Mouse (Mus musculus) adrenal gland, adult 8-10 months (tissue): ENCODE measurements at regions not wholly inside any gene's neighbourhood (a gene's known extent, or its start where the extent isn't known, plus 50 kb on each side); places are given as distances from the start of the nearest gene placed in this dataset.

Experiments used
- DNase-seq: peaks from one replicate; pipeline ENCODE4 v3.0.0; 2022

- no peak for DNase-seq
Measured at GRCm38 (mm10) chr2:9443103-9443502, 437.9 kb upstream of the 4930412O13Rik start.

- no peak for DNase-seq
Measured at GRCm38 (mm10) chr2:9445826-9446225, 435.2 kb upstream of the 4930412O13Rik start.

DNA sequence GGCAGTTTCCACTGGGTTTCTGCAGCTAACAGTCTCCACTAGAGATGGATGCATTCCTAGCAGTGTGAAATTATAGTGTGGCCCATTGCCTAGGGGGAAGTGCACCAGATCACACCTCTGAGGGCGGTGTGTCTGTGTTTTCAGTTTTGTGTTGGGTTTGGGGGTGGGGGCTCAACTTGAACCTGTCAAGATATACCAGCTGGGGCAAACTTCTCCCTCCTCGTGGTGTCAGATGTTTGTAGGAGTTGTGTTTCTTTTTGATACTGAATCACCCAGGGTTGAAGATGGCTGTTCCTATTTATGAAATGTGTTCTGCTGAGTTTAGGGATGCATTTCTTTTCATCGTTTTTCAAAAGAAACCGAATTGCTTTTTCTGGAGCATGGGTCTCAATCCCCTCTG is 416.6 kb upstream of the 4930412O13Rik start:
- DNase-seq, result no peak

- DNase-seq, result no peak
Measured at GRCm38 (mm10) chr2:9464818-9465217, 416.2 kb upstream of the 4930412O13Rik start.

- DNase-seq, result no peak
Measured at GRCm38 (mm10) chr2:9467573-9467972, 413.5 kb upstream of the 4930412O13Rik start.

DNA sequence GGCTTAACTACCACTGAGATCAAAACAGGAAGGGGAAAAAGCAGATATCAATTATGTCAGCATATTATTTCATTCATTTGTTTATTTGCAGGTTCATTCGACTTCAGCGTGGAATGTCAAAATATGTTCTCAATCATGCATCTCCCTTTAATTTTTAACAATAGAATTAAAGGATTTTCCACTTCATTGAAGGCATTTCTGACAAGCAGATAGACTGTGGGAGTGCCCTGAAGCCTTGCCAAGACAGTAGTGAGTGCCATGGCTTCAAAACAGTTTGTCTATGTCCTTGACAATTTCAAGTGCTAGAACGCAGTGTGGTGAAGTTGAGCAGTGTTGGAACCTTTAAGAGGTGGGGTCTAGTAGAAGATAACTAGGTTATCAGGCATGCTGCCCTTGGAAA is 412.4 kb upstream of the 4930412O13Rik start:
- no peak for DNase-seq

DNA sequence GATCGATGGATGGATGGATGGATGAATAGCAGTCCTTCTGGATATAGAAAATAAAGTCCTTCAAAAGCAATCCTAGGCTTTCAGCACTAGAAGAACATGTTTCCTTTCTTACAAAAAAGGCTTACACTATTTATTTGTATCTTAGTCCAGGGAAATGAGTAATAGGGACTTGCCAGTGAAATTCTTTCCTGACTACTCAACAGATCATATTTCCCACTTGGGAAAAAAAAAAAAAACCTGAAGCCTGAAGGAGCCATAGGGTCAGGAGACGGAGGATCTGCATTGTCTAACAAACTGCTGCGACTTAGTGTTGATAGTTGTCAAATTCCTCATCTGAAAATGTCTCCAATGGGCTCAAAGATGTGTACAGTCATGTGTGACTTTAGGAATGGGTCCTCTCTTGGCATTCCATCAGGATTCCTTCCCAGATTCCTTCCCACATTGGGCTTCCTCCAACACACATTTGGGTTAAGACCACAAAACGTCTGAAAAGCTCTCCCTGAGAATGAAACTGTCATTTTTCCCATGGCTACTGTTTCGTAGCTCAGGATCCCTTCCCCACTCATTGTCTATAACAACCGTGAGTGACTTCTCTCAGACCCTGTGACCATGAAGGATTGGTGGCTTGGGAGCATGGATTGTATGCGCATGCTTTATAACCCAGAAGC is 399.2 kb upstream of the 4930412O13Rik start:
- DNase-seq, result no peak

DNA sequence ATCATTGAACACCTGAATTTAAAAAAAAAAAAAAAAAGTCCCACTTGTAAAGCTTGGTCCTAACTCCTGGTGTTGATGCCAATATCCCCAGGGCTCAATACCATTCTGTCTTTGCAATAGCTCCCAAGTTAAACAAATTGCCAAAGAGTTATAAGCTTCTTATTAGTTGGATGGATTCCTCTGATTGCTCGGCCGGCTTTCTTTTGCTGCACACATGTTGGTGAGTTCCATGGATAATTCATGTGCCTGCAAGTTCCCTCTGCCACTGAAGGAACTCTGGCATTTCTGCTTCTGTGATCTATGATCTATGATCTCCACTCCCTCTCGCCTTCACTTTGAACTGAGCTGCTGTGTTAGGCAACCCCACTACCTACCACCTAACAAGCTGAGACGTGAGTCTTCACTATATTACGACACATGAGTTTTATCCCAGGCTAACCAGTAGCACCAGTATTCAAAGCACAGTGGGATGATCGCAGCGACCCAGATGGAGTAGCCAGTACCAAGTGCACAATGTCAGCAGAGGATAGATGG is 393.6 kb upstream of the 4930412O13Rik start:
- DNase-seq, result no peak

GRCm38 (mm10) chr2:9493606-9494145 is 387.4 kb upstream of the 4930412O13Rik start:
- no peak for DNase-seq

DNA sequence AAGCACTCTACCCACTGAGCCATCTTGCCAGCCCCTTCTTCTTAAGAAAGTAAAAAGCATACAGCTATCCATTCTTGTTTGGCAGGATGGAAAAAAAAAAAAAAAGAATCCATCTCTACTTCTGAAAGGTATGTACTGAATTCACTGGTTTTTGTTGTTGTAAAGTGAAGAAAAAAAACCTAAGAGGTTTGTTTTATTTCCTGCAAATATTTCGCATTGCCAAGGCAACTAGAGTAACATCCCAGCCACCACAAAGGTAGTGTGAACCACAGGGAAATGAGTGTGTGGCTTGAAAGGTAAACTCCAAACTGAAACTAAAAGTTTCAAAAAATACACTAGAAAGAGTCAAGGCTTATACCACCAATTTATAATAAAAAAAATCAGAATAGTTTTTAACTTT is 361.0 kb upstream of the 4930412O13Rik start:
- DNase-seq, result no peak

DNA sequence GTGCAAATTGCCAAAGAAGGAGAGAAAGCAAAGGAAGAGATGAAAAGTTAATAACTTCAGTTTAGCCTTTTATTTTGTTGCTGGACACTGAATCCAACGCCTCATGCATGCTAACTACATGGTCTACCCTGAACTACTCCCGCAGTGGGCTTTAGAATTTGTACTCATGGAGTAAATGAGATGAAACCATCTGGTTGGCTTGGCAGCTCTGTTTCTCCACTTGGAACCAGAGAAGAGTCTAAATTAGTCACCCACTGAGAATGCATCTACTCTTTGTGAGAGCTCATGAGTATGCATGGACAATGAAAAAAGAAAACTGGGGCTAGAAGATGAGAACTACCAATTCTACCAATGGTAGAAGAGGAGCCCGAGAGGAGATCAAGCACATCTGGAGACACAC is 355.1 kb upstream of the 4930412O13Rik start:
- DNase-seq, result no peak

DNA sequence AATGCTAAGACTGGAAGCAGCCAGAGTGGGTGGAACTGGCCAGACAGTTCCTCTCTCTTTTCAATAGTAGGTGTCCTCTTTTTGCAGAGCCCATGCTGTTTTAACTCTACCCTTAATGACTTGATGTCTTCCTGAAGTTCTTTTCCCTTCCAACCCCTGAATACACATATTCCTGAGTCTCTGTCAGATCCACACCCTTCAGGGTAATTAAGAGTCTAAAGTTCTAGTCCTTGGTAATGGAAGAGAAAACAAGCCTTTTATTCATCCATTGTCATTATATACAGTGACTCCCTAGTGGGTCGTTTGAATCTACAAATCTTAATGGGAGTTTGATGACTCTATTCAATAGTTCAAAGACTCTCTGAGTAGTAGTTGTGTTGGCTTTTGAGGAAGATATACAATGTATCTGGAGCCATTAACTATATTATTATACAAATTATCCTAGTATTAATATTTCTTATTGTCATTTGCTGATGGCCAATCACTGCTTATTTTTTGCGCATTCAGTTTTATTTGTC is 345.9 kb upstream of the 4930412O13Rik start:
- DNase-seq, result no peak

GRCm38 (mm10) chr2:9547771-9548590 is 333.1 kb upstream of the 4930412O13Rik start:
- DNase-seq, result no peak

- DNase-seq, result no peak
Measured at GRCm38 (mm10) chr2:9553313-9553712, 327.7 kb upstream of the 4930412O13Rik start.

- no peak for DNase-seq
Measured at GRCm38 (mm10) chr2:9564487-9565043, 316.5 kb upstream of the 4930412O13Rik start.

DNA sequence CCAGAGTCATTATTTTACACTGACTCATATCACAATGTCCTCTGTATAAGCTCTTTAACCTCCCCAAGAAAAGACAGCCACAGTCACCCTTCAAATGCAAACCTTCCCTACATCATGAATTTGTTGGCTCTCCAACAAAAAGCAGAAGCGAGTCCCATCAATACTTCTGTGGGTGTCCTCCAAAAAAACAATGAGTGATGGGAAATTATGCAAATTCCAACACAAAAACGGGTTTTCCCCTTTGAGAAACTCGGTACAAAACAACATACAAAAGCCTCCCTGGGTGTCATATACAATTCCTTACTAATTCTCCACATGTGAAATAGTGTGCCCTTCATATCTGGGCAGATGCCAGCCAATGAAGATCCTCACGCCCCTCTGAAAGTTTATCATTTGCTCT is 311.8 kb upstream of the 4930412O13Rik start:
- DNase-seq, result no peak

DNA sequence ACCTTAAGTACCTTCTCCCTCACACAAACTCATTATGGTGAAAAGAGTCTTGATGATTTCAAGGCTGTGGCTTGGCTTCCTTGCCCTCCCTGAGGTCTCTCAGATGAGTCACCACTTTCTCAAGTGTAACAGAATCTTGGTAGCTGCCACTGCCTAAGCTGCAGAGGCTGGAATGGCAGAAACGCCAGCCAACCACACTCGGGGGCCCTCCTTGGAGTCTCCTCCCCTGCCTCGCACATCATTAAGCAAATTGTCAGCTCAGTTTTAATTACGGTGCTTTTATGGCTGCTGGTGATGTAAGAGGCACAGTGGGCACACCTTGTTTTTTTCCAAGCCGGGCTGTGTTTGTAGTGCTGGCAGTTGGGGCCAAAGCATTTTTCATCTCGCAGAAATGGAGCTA is 306.9 kb upstream of the 4930412O13Rik start:
- no peak for DNase-seq

- no peak for DNase-seq
Measured at GRCm38 (mm10) chr2:9574651-9575050, 306.4 kb upstream of the 4930412O13Rik start.

DNA sequence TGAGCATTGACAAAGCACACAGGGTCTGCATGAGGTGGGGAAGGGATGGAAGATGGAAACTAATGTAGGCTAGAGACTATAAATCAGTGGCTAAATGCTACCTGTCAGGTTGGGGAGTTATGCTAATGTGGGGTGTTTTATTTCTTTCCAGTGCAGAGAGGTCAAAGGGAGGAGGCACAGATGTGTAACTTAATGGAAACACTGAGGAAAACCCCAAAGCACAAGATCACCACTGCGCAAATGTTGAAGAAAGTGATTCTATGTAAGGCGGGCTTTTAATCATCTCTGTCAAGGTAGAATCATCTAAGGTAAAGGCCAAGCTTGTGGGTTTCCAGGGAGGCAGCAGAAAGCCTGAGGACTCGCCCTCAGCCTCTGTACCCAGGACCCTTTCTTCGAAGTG is 303.2 kb upstream of the 4930412O13Rik start:
- DNase-seq, result no peak

- DNase-seq, result no peak
Measured at GRCm38 (mm10) chr2:9587389-9587788, 293.7 kb upstream of the 4930412O13Rik start.

DNA sequence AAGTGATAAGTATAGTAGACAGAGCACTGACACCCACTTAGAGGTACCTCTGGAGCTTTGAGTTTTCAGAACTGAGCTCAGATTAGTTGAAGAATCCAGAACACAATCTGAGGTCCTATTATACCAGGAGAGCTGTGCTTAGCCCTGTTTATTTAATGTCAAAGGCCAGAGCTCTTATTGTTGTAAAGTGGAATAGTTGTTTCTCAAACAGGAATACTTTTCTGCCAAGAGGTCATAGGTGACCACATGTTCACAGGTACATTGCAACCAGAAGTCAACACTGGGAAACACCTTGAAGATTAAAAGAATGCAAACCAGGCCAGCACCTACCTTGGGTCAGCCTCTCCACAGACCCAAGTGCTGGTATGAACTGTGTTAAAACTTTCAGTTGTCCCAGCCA is 291.9 kb upstream of the 4930412O13Rik start:
- no peak for DNase-seq

DNA sequence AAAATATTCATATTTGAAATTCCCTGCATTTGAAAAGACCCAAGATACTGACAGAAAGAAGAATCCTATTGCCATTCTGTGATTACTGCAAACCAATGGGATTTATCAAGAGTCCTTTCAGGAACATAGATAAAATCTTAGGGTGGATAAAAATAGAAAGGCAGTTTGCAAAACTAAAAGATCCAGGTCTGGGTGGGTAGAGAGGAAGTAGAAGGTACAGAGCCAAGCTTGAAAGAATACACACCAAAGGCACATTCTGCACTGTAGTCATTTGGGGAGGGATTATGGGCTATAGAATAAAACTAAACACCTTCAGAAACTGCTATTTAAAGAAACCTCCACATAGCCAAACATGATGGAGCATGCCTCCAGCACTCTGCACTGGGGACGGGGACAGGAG is 288.5 kb upstream of the 4930412O13Rik start:
- no peak for DNase-seq

- no peak for DNase-seq
Measured at GRCm38 (mm10) chr2:9593931-9594330, 287.1 kb upstream of the 4930412O13Rik start.
